Mouse (Mus musculus) lung, adult 2 months (tissue): ENCODE results near the gene Rps4x. TPM values are rescaled to one million over a fixed set of nuclear protein-coding genes. Genes with fewer than 3 reads are reported as not detected.
"Not testable (repeated sequence)": the region's sequence is repeated elsewhere in the genome, so short reads cannot be mapped to it uniquely, and the experiment has no call there.

ENCODE experiments used
- DNase-seq: peaks from one replicate; pipeline ENCODE4 v3.0.0; 2022
- H3K4me1 ChIP-seq: fragments of 200-500 bp; 2 replicates; pipeline ENCODE4 v1.6.1; 2011; ENCODE audit warnings: low read length; ENCODE audit not compliant: control insufficient read depth, insufficient read depth
- H3K4me3 ChIP-seq: fragments of 200-500 bp; replicated peaks from 2 replicates; pipeline ENCODE3; 2011; ENCODE audit warnings: low read depth, mild to moderate bottlenecking, control low read depth, low read length; ENCODE audit errors: extremely low read depth
- CTCF ChIP-seq: fragments of 200-500 bp; IDR thresholded peaks from 2 replicates; pipeline ENCODE4 v1.5.1; 2011; ENCODE audit warnings: mild to moderate bottlenecking, low read length, control low read depth; ENCODE audit not compliant: insufficient read depth
- POLR2A ChIP-seq: fragments of 200-500 bp; IDR thresholded peaks from 2 replicates; pipeline ENCODE4 v1.6.1; 2011; ENCODE audit warnings: low read depth, mild to moderate bottlenecking, control low read depth, low read length, borderline replicate concordance; ENCODE audit errors: extremely low read depth
- WGBS: fragments of 180-500 bp; shearing (Covaris S2); methylation state at CpG from one replicate; pipeline ENCODE4 v1.1.7; 2018; 5-methylcytosine and 5-hydroxymethylcytosine counted together
- polyA plus RNA-seq: library from polyadenylated mRNA; depleted of rRNA; stranded (reverse); fragments of >200 nt; gene quantifications from 2 replicates; pipeline ENCODE4 v1.2.3, GENCODE M21; 2012; rRNA removed

The Rps4x gene
- polyA plus RNA-seq = 278 and 471 TPM in 2 replicates

GRCm38 (mm10) chrX:102188712-102189497, at the start of gene Rps4x:
Rps4x (minus strand) TSS chrX:102189394.
- Histone ChIP-seq H3K4me1 (peaks cover 7% of the 10 kb centered on the region), H3K4me3 (peak within 1 kb of the TSS; percentile 84)
- 36% methylated on average over 37 of the region's 37 CpGs for WGBS
- TF ChIP-seq POLR2A = peak; percentile 96
- TF ChIP-seq CTCF = peak; percentile 49
- DNase-seq = peak; percentile 75

GRCm38 (mm10) chrX:102219126-102219525, 29.9 kb upstream of the Rps4x start:
- no peak for TF ChIP-seq POLR2A
- peak; percentile 49 for TF ChIP-seq CTCF
- no peaks in the 10 kb centered on the region for H3K4me1 ChIP-seq
- DNase-seq = peak; percentile 17
- H3K4me3 ChIP-seq = no peak overlapping the region
- WGBS = 12% methylated on average over 1 of the region's 1 CpGs

GRCm38 (mm10) chrX:102215356-102215755, 26.2 kb upstream of the Rps4x start:
- 47% methylated on average over 9 of the region's 9 CpGs for WGBS
- H3K4me1 ChIP-seq, H3K4me3 ChIP-seq: not testable (repeated sequence)
- DNase-seq = peak; percentile 8
- TF ChIP-seq CTCF = peak; percentile 19; the same call in 1 of the 2 replicates

- peaks cover 7% of the 10 kb centered on the region for H3K4me1 ChIP-seq
- no peak overlapping the region for H3K4me3 ChIP-seq
- WGBS = 89% methylated on average over 1 of the region's 1 CpGs
- TF ChIP-seq CTCF (no peak), POLR2A (no peak)
- no peak for DNase-seq
Observed at GRCm38 (mm10) chrX:102190840-102191239, 1.6 kb upstream of the Rps4x start.

- H3K4me3 ChIP-seq = no peak overlapping the region
- DNase-seq = no peak
- TF ChIP-seq CTCF = no peak
- TF ChIP-seq POLR2A = no peak
- WGBS = 53% methylated on average over 5 of the region's 5 CpGs
- peaks cover 7% of the 10 kb centered on the region for H3K4me1 ChIP-seq
Observed at GRCm38 (mm10) chrX:102189581-102189980, 387 bp upstream of the Rps4x start.

GRCm38 (mm10) chrX:102187023-102187699, 2.0 kb downstream of the Rps4x start:
- no peak overlapping the region for H3K4me3 ChIP-seq
- 49% methylated on average over 11 of the region's 11 CpGs for WGBS

GRCm38 (mm10) chrX:102182575-102182974, 6.6 kb downstream of the Rps4x start:
- TF ChIP-seq CTCF (no peak), POLR2A (no peak)
- no peak for DNase-seq

More at GRCm38 (mm10) chrX:102187023-102187699, 2.0 kb downstream of the Rps4x start:
- peaks cover 7% of the 10 kb centered on the region for H3K4me1 ChIP-seq
- no peak for TF ChIP-seq CTCF
- no peak for TF ChIP-seq POLR2A
- no peak for DNase-seq

GRCm38 (mm10) chrX:102175538-102176287, 13.5 kb downstream of the Rps4x start:
- H3K4me3 ChIP-seq = no peak overlapping the region
- no peak for DNase-seq
- no peaks in the 10 kb centered on the region for H3K4me1 ChIP-seq
- TF ChIP-seq POLR2A (no peak), CTCF (no peak)
- 79% methylated on average over 5 of the region's 5 CpGs for WGBS

More at GRCm38 (mm10) chrX:102182575-102182974, 6.6 kb downstream of the Rps4x start:
- peaks cover 4% of the 10 kb centered on the region for H3K4me1 ChIP-seq
- no peak overlapping the region for H3K4me3 ChIP-seq

- WGBS = 57% methylated on average over 3 of the region's 3 CpGs
- DNase-seq = no peak
- no peak overlapping the region for H3K4me3 ChIP-seq
- no peaks in the 10 kb centered on the region for H3K4me1 ChIP-seq
- TF ChIP-seq CTCF (no peak), POLR2A (no peak)
Observed at GRCm38 (mm10) chrX:102170900-102171299, 18.3 kb downstream of the Rps4x start.

GRCm38 (mm10) chrX:102170135-102170534, 19.1 kb downstream of the Rps4x start:
- no peak for TF ChIP-seq CTCF
- TF ChIP-seq POLR2A = no peak
- Histone ChIP-seq H3K4me1 (no peaks in the 10 kb centered on the region), H3K4me3 (no peak overlapping the region)
- 53% methylated on average over 3 of the region's 3 CpGs for WGBS
- DNase-seq = no peak
